Mouse (Mus musculus) midbrain, embryonic 14.5 days (tissue): ENCODE measurements around the gene Git1. TPM values are rescaled to one million over a fixed set of nuclear protein-coding genes. Genes with fewer than 3 reads are reported as not detected.
A peak's percentile ranks its signal among the peaks of the same experiment; 100 is the strongest.

Experiments used
- ATAC-seq: fragments of 200-750 bp; cut with Nextera tagmentation; 2 replicates; pipeline ENCODE4 v1.8.0; 2017; ENCODE audit warnings: moderate number of reproducible peaks, moderate library complexity; ENCODE audit not compliant: low FRiP score, low TSS enrichment
- DNase-seq: peaks from one replicate; pipeline ENCODE4 v3.0.0-alpha.2; 2015
- H3K27ac ChIP-seq: fragments of 300-500 bp; sonication (generic); replicated peaks from 2 replicates; pipeline ENCODE4 v1.5.1; 2014; ENCODE audit warnings: mild to moderate bottlenecking, low read depth, low read length, moderate library complexity
- H3K27me3 ChIP-seq: fragments of 300-500 bp; sonication (generic); 2 replicates; pipeline ENCODE4 v1.6.1; 2014; ENCODE audit warnings: low read length, control low read depth, mixed read lengths; ENCODE audit not compliant: control insufficient read depth, insufficient read depth
- H3K36me3 ChIP-seq: fragments of 300-500 bp; sonication (generic); 2 replicates; pipeline ENCODE4 v1.6.1; 2014; ENCODE audit warnings: low read length, control low read depth; ENCODE audit not compliant: control insufficient read depth, insufficient read depth
- H3K4me1 ChIP-seq: fragments of 300-500 bp; sonication (generic); 2 replicates; pipeline ENCODE4 v1.6.1; 2014; ENCODE audit warnings: mild to moderate bottlenecking, antibody characterized with exemption, low read length, control low read depth; ENCODE audit not compliant: control insufficient read depth, insufficient read depth
- H3K4me2 ChIP-seq: fragments of 300-500 bp; sonication (generic); 2 replicates; pipeline ENCODE4 v1.6.1; 2014; ENCODE audit warnings: mild to moderate bottlenecking, low read length, moderate library complexity
- H3K4me3 ChIP-seq: fragments of 300-500 bp; sonication (generic); replicated peaks from 2 replicates; pipeline ENCODE4 v1.5.1; 2014; ENCODE audit warnings: low read depth, low read length
- H3K9ac ChIP-seq: fragments of 300-500 bp; sonication (generic); replicated peaks from 2 replicates; pipeline ENCODE4 v1.6.1; 2014; ENCODE audit warnings: mild to moderate bottlenecking, low read length, moderate library complexity
- H3K9me3 ChIP-seq: fragments of 300-500 bp; sonication (generic); 2 replicates; pipeline ENCODE4 v1.6.1; 2016; ENCODE audit warnings: low read length, control low read depth, mixed read lengths; ENCODE audit not compliant: control insufficient read depth
- WGBS: fragments of 180-500 bp; shearing (Covaris S2); extraction: QIAGEN DNeasy Blood & Tissue Kit; methylation state at CpG from one replicate; pipeline ENCODE4 v1.1.7; 2014; 5-methylcytosine and 5-hydroxymethylcytosine counted together
- polyA plus RNA-seq: library from polyadenylated mRNA; unstranded; fragments of >200 nt; fragmentation: Nextera tagmentation; extraction: Ambion mirVana; gene quantifications from 2 replicates; pipeline ENCODE4 v1.2.1, GENCODE M21; 2014

Git1 gene
- polyA plus RNA-seq, 1 experiment from 2014 or later = 25.1 TPM

DNA sequence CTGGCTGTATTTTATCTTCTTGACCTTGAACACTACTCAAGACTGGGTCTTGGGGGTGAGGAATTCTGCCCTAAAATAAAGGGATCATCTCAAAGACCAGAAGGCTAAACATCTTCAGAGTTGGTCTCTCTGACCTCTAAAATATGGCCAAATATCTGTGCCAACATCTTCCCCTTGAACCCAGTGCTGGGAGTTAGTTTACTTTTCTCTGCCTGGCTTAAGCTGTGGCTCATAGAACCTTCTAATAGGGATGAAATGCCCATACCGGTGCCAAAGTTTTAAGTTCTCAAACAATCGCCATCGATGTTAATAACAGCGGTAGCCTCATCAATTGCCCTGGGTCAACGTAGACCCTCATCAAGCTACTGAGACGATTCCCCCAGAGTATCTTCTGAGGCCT is 31.5 kb upstream of the Git1 start:
- peak overlapping the region; percentile 50 for H3K4me3 ChIP-seq
- peak overlapping the region; percentile 50 for H3K9ac ChIP-seq
- 3% methylated on average over 6 of the region's 6 CpGs for WGBS
- ATAC-seq (no peak), DNase-seq (no peak)
- no peaks in the 10 kb centered on the region for H3K9me3 ChIP-seq
- H3K27ac ChIP-seq = no peak overlapping the region
- H3K4me2 ChIP-seq = peak overlapping the region; percentile 99
- peaks cover 46% of the 10 kb centered on the region; the same call in 1 of the 2 replicates for H3K27me3 ChIP-seq
- H3K4me1 ChIP-seq = peaks cover 5% of the 10 kb centered on the region
- H3K36me3 ChIP-seq = peaks cover 5% of the 10 kb centered on the region; the same call in 1 of the 2 replicates

DNA sequence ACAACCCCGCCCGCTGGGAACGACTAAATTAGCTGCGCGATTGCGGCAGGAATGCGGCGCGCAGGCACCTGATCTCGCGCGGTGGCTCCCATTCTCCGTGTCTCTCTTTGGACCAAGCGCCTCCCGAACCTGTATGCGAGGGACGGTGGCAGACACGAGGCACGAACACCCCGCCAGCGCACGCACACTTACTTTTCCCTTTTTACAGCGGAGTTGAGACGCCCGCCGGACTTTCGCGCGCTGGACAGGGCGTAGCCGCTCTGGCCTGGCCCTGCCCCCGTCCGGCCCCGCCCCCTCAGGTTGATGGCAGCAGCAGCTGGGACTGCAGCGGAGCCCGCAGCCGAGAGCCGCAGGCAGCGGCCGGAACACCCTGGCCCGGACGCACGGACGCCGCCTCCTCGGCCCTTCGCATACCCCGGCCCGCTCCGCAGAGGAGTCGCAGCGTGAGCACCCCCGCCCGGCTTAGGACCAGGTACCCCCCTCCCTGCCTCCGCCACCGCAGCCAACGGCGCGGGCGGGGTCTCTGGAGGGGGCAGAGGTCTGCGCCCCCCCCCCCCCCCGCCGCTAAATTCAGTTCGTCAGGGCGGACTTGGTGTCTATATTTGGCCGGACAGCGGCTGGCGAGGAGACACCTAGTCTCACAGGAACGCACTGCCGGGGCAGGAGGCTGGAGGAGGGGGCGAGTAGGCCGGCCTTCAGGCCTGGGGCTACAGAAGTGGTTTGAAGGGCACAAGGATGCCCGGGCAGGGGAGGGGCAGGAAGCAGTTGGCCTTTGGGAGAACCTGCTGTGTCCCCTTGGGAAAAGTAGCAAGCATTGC is 30.9 kb upstream of the Git1 start, which contains the start of gene Coro6:
Coro6 (plus strand) TSS at position 129 of the 818 bp plus-strand sequence.
- peak; percentile 58 for ATAC-seq
- peaks cover 5% of the 10 kb centered on the region for H3K4me1 ChIP-seq
- H3K9me3 ChIP-seq = no peaks in the 10 kb centered on the region
- WGBS = under 1% methylated on average over 73 of the region's 73 CpGs
- peaks cover 52% of the 10 kb centered on the region; the same call in 1 of the 2 replicates for H3K27me3 ChIP-seq
- no peak within 1 kb of the TSS for H3K27ac ChIP-seq
- H3K9ac ChIP-seq = peak within 1 kb of the TSS; percentile 50
- peak within 1 kb of the TSS; percentile 50 for H3K4me3 ChIP-seq
- peak within 1 kb of the TSS; percentile 99 for H3K4me2 ChIP-seq
- DNase-seq = peak; percentile 60
- H3K36me3 ChIP-seq = peaks cover 4% of the 10 kb centered on the region; the same call in 1 of the 2 replicates

DNA sequence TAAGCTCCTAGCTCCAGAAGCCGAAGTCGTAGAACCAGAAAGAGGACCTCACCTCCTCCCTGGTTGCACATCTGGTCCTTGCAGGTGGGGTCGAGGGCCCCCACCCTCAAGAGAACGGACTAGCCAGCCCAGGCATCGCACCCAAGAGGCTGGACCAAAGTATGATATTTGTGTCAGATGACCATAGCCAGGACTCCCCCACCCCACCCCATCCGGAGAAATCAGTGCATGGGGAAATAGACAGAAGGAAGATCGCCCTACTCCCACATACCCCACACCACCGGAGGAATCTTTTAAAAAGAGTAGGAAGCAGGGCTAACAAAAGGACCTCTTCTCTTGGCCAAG is 30.3 kb upstream of the Git1 start:
- WGBS = 49% methylated on average over 8 of the region's 8 CpGs
- Histone ChIP-seq H3K9ac (no peak overlapping the region), H3K36me3 (no peaks in the 10 kb centered on the region)

DNA sequence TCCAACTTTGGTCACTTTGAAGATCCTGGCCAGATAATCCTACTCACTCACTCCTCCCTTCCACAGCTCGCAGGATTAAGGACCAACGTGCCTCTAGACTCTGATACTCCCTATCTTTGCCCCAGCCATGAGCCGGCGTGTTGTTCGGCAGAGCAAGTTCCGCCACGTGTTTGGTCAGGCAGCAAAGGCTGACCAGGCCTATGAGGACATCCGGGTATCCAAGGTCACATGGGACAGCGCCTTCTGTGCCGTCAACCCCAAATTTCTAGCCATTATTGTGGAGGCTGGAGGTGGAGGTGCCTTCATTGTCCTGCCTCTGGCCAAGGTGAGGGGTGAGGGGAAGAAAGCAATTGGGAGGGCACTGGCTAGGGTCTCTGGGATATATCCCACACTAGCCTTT is 29.6 kb upstream of the Git1 start:
- H3K27ac ChIP-seq = no peak overlapping the region
- no peak overlapping the region for H3K9ac ChIP-seq
- H3K27me3 ChIP-seq = peaks cover 62% of the 10 kb centered on the region; the same call in 1 of the 2 replicates
- H3K4me3 ChIP-seq = no peak overlapping the region
- H3K4me1 ChIP-seq = peaks cover 5% of the 10 kb centered on the region
- ATAC-seq = no peak
- no peak overlapping the region for H3K4me2 ChIP-seq
- DNase-seq = no peak
- no peaks in the 10 kb centered on the region for H3K9me3 ChIP-seq
- H3K36me3 ChIP-seq = no peaks in the 10 kb centered on the region
- 67% methylated on average over 10 of the region's 10 CpGs for WGBS

More for the DNA sequence above, 30.3 kb upstream of the Git1 start:
- ATAC-seq (no peak), DNase-seq (no peak)
- Histone ChIP-seq H3K9me3 (no peaks in the 10 kb centered on the region), H3K4me1 (peaks cover 5% of the 10 kb centered on the region), H3K4me3 (no peak overlapping the region), H3K27me3 (peaks cover 58% of the 10 kb centered on the region; the same call in 1 of the 2 replicates), H3K27ac (no peak overlapping the region), H3K4me2 (peak overlapping the region; percentile 99)

DNA sequence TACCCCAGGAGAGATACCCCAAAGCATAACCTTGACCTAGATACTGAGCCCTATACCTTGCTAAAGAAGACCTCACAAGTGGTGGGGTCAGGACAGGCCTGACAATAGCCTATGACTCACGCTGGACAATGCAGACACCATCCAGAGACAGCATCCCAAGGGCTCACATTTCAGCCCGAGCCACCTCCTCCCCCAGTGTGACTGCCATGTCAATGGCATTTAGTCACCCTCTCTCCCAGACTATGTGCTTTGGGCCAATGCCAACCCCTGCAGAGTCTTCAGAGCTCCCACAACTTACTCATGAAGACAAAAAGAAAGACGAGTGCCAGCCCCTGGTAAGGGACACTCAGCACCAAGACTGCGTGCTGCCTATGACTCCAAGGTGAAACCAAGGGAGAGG is 28.7 kb upstream of the Git1 start:
- 44% methylated on average over 4 of the region's 4 CpGs for WGBS
- ATAC-seq (no peak), DNase-seq (no peak)
- no peak overlapping the region for H3K27ac ChIP-seq
- peaks cover 5% of the 10 kb centered on the region for H3K4me1 ChIP-seq
- H3K9ac ChIP-seq = no peak overlapping the region
- H3K4me3 ChIP-seq = no peak overlapping the region
- H3K27me3 ChIP-seq = peaks cover 62% of the 10 kb centered on the region; the same call in 1 of the 2 replicates
- H3K9me3 ChIP-seq = no peaks in the 10 kb centered on the region
- H3K4me2 ChIP-seq = no peak overlapping the region
- H3K36me3 ChIP-seq = no peaks in the 10 kb centered on the region

DNA sequence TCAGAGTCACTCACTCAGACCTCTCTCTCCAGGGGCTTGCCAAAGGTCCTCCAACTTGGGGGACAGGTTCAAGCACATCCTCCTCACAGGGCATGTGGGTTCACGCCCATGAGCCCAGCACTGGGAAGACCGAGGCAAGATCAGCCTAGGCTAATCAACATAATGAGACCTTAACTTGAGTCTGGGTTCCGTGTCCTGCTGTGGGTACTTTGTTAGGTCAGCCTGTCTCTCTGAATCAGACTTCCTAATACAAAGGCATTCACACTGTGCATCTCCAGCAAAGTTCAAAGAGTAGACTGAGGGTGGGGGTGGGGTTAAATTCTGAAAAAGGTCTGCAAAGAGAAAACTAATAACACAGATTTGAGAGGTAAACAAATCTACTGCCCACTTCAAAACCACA is 28.3 kb upstream of the Git1 start:
- Histone ChIP-seq H3K27me3 (peaks cover 62% of the 10 kb centered on the region; the same call in 1 of the 2 replicates), H3K27ac (no peak overlapping the region), H3K4me1 (peaks cover 5% of the 10 kb centered on the region), H3K9ac (no peak overlapping the region), H3K36me3 (no peaks in the 10 kb centered on the region), H3K4me3 (no peak overlapping the region), H3K9me3 (no peaks in the 10 kb centered on the region), H3K4me2 (no peak overlapping the region)
- no peak for DNase-seq
- no peak for ATAC-seq
- 50% methylated on average over 3 of the region's 3 CpGs for WGBS

DNA sequence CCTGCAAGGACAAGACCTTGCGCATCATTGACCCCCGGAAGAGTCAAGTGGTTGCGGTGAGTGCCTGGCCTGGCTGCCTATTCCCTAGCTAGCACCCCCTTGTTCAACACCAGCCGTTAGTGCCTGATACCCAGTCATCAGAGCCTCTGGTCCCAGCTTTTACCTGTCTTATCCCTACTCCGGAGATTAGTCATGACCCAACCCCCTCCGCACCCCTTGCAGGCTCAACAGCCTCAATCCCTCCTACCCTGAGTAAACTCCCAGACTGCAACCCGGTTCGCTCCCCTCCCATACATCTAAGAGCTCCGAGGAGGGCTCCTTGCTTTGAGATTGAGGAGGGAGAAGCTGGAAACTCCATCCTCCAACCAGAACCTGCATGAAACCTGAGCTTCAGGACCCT is 26.8 kb upstream of the Git1 start:
- no peak overlapping the region for H3K4me2 ChIP-seq
- 41% methylated on average over 9 of the region's 9 CpGs for WGBS
- ATAC-seq (no peak), DNase-seq (no peak)
- no peak overlapping the region for H3K27ac ChIP-seq
- no peak overlapping the region for H3K9ac ChIP-seq
- H3K4me3 ChIP-seq = no peak overlapping the region
- peaks cover 49% of the 10 kb centered on the region; the same call in 1 of the 2 replicates for H3K27me3 ChIP-seq
- peaks cover 5% of the 10 kb centered on the region for H3K4me1 ChIP-seq
- no peaks in the 10 kb centered on the region for H3K9me3 ChIP-seq
- peaks cover 12% of the 10 kb centered on the region for H3K36me3 ChIP-seq

DNA sequence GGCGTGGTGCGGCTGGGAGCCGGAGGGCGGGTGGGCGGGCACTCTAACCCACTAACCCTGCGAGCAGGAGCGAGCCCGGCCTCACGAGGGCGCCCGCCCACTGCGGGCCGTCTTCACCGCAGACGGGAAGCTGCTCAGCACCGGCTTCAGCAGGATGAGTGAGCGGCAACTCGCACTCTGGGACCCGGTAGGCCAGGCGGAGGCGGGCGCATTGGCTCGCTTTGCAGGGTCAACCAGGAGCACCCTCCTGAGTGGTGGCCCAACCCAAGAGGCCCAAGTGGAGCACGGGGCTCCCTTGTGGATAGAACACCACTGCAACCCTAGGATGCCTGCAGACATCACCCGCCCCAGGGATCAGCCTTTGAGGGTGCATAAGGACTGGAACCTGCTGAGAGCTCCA is 26.2 kb upstream of the Git1 start:
- H3K27me3 ChIP-seq = peaks cover 44% of the 10 kb centered on the region; the same call in 1 of the 2 replicates
- no peak for ATAC-seq
- peaks cover 5% of the 10 kb centered on the region for H3K4me1 ChIP-seq

DNA sequence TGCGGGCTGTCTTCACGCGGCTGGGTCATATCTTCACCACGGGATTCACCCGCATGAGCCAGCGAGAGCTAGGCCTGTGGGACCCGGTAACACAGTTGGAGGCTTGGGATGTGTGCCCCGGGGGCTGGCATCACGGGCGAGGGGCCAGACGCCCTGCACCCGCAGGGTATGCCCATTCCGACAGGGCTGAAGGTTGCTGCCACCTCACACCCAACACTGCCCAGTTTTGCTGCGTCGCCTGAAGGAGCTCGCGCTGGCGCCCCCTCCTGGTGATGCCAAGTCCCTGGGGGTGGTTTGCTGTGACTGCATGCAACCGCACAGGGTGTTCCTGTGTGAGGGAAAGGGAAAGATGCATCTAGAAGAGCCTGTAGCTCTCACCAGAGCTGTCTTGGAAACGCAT is 25.6 kb upstream of the Git1 start:
- 9% methylated on average over 20 of the region's 20 CpGs for WGBS
- peaks cover 3% of the 10 kb centered on the region for H3K4me1 ChIP-seq
- H3K9ac ChIP-seq = no peak overlapping the region
- H3K9me3 ChIP-seq = no peaks in the 10 kb centered on the region
- peaks cover 37% of the 10 kb centered on the region; the same call in 1 of the 2 replicates for H3K27me3 ChIP-seq
- H3K36me3 ChIP-seq = peaks cover 25% of the 10 kb centered on the region
- ATAC-seq = no peak
- H3K4me2 ChIP-seq = 0 out of 2 replicates have a peak overlapping the region, but pooled peaks have one; percentile 4
- DNase-seq = peak; percentile 77
- H3K4me3 ChIP-seq = no peak overlapping the region
- no peak overlapping the region for H3K27ac ChIP-seq

More for the DNA sequence above, 26.2 kb upstream of the Git1 start:
- peak; percentile 42 for DNase-seq
- Histone ChIP-seq H3K4me3 (no peak overlapping the region), H3K27ac (no peak overlapping the region), H3K9ac (no peak overlapping the region), H3K9me3 (no peaks in the 10 kb centered on the region), H3K36me3 (peaks cover 18% of the 10 kb centered on the region), H3K4me2 (no peak overlapping the region)
- WGBS = 4% methylated on average over 25 of the region's 25 CpGs
